Mouse (Mus musculus) MEL (cell line): ENCODE data around the gene Elp6.

Experiments used
- CHD2 ChIP-seq: IDR thresholded peaks from 2 replicates; pipeline ENCODE4 v1.6.1; 2011; ENCODE audit warnings: low read length, improper control_type of control experiment
- CTCF ChIP-seq, 3 experiments: IDR thresholded peaks in 2 of 3; conservative IDR thresholded peaks in 1 of 3; 2 replicates each; pipeline ENCODE4 v1.5.1; 2011 to 2012; ENCODE audit warnings: low read length in 3 of 3, low read depth in 2 of 3, mild to moderate bottlenecking in 2 of 3, improper control_type of control experiment in 1 of 3, inconsistent platforms in 1 of 3, mixed read lengths in 1 of 3, moderate library complexity in 1 of 3; ENCODE audit not compliant: control insufficient read depth in 1 of 3, insufficient read depth in 1 of 3, poor library complexity in 1 of 3, severe bottlenecking in 1 of 3
- EP300 ChIP-seq, 2 experiments: IDR thresholded peaks; 2 replicates each; pipeline ENCODE4 v1.6.1; 2011; ENCODE audit warnings: improper control_type of control experiment in 2 of 2, low read length in 2 of 2, low read depth in 1 of 2, mild to moderate bottlenecking in 1 of 2
- SIN3A ChIP-seq: IDR thresholded peaks from 2 replicates; pipeline ENCODE4 v1.6.1; 2012; ENCODE audit warnings: low read length, improper control_type of control experiment, inconsistent platforms
- UBTF ChIP-seq: IDR thresholded peaks from 2 replicates; pipeline ENCODE4 v1.6.1; 2012; ENCODE audit warnings: low read depth, mild to moderate bottlenecking, inconsistent platforms, low read length, improper control_type of control experiment, moderate library complexity, borderline replicate concordance; ENCODE audit not compliant: insufficient read depth
- USF1 ChIP-seq: IDR thresholded peaks from 2 replicates; pipeline ENCODE4 v1.6.1; 2014; ENCODE audit warnings: low read depth, mild to moderate bottlenecking, inconsistent platforms, low read length, improper control_type of control experiment, moderate library complexity

DNA sequence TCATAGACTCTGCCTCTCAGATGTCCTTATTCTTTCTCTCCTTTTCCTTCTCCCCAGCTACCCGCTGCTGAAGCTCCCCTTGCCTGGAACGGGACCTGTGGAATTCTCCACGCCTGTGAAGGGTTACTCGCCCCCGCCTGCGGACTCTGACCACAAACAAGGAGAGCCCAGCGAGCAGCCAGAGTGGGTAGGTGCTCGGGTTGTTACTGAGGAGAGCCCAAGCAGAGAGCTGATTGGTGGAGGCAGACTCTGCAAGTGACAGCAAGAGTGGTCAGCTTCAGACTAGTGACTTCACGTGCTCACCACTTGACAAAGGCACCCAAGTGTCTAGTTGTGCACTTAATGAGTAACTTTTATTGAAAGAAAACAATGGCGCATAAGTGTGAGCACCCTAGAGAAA is 57.4 kb downstream of the Elp6 start:
- TF ChIP-seq CTCF (IDR thresholded peaks at IDR 0.05 in 2 of 3, conservative IDR thresholded peaks at IDR 0.05 in 1 of 3; ENCODE audit: control insufficient read depth in 1 of 3, insufficient read depth in 1 of 3, low read depth in 2 of 3, low read length in 3 of 3, poor library complexity in 1 of 3, severe bottlenecking in 1 of 3), result no peak
- no peak for TF ChIP-seq UBTF
- TF ChIP-seq USF1, result no peak
- no peak for TF ChIP-seq CHD2
- no peak for TF ChIP-seq EP300 (IDR thresholded peaks at IDR 0.05; ENCODE audit: low read depth in 1 of 2, low read length in 2 of 2)
- no peak for TF ChIP-seq SIN3A
